Mouse (Mus musculus) cerebellum, adult 9-10 months (tissue): ENCODE data around the gene D130043K22Rik.
A peak's percentile ranks its signal among the peaks of the same experiment; 100 is the strongest.

Experiments used
- DNase-seq: peaks from one replicate; pipeline ENCODE4 v3.0.0; 2022

D130043K22Rik gene

DNA sequence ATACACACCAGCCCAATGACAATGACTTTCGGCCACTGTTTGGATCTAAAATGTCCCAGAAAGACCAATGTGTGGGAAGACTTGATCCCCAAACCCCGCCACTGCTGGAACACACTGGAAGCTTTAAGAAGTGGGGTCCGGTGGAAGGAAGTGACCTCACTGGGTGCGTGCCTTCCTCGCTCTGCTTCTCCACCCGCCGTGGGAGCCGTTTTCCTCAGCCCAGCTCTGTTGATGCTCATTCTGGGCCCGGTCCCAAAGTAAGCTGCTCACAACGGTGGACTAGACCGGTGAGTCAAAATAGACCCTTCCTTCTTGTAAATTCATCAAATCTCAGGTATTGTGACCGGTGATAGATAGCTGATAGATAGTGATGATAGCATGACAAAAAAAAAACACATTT lies 60.5 kb downstream of the D130043K22Rik start:
- DNase-seq: no peak

DNA sequence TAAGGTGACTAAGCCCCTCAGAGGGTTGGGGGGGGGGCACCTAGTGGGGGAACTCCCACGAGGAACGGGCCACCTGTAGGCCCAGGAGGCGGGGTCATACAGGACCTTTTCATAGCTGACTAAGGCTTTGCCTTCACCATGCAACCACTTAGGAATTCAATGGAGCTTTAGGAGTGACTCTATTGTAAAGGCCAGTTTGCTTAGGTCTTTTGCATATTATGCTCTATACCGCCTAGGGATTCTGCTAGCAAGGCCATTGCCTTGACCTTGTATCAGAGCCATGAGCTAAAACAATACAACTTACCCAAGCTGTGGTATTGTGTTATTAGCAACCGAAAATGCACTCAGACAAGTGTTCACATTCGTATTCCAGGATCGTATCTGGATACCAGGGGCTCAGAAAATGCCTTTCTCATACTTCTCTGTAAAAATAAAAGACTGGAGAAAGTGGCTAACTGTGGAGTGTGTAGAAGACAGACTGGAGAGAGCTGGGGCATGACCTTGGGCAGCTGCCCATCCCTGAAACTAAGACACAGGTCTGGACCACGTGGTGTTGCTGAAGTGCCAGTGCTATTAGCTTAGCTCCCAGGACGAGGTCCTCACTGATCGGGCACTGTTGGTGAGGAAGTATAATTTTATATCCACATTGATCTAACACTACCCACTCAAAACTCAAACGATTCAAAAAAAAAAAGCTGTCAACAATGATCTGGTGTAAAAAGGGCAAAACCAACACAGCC lies 62.1 kb downstream of the D130043K22Rik start:
- DNase-seq: no peak

DNA sequence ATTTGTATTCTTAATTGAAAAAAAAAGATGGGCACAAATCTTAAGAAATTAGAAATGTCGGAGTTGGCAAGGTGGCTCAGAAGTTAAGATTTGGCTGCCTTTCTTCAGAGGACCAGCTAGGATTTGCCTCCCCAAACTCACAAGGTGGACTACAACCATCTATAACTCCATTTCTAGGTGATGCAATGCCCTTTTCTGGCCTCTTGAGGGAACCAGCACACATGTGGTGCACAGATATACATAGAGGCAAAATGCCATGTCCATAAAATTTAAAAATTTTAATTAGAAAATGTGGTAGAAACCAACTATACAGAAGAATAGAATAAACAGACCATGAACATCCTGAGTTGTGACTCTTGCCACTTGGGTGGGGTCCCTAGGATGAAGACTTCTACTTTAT lies 64.2 kb downstream of the D130043K22Rik start:
- DNase-seq: no peak

DNA sequence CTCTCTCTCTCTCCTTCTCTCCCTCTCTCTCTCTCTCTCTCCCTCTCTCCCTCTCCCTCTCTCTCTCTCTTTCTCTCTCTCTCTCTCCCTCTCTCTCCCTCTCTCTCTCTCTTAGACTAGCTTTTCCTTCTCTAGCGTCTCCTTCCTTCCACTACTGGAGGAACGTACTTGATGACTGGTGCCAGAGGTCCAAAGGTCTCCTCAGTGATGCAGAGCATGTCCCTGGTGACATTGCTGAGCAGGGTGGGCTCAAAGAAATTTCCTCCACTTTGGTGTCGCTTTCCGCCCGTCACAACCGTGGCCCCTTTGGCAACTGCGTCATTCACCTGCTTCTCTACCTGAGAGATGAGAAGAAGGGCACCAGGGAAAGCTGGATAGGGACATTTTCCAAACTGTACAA lies 68.6 kb downstream of the D130043K22Rik start:
- no peak for DNase-seq

DNA sequence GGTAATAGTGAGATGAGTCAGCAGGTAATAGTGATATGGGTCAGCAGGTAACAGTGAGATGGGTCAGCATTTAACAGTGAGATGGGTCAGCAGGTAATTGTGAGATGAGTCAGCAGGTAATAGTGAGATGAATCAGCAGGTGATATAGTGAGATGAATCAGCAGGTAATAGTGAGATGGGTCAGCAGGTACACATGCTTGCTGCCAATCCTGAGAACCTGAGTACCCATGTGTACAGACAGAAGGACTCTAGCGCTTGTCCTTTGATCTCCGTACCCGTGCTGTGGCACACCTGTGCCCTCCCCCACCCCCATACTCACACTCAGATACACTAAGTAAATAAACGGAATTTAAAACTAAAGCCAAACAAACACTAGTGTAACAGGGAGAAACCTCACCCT lies 70.0 kb downstream of the D130043K22Rik start:
- DNase-seq: no peak

DNA sequence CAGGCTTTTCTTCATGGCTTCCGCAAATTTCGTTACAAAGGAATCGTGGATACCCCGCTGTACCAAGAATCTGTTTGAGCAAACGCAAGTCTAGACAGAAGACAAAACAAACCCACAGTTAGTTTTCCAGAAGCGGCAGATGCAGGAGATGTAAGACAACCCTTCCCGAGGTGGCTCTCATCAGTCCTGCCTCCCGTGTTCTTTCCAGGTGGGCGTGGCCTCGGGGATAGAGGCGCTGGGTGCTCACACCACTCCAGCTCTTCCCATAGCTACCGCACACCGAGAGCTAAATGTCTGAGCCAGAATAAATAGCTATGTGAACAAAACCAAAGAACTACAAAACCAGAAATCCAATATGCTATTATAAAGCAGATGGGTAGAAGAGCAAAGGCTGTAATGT lies 70.9 kb downstream of the D130043K22Rik start:
- no peak for DNase-seq

DNA sequence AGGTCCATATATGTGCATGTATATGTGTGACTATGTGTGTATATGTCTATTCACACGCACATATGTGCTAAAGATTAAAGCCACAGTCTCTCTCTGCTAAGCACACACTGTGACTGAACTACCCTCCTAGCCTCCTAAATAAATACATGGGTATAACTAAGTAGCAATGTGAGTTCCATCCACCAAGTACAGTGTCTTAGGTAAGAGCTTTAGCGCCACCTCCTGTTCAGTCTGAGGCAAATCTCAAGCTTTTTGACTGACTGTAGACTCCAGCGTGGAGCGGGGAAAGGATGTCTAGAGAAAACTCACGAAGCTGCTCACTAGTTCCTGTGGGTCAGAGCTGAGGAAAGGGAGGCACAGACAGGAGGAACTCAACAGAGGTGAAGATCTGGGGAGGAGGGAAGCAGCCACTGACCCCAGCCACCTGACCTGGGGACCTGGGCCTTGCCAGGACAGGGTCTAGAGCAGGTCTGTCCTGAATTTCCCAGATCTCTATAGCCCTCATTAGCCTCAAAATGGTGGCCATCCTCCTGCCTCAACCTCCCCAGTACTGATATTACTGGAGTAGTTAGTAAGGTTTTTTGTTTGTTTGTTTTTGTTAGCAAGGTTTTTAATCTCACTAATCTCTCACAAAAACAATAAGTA lies 75.5 kb downstream of the D130043K22Rik start:
- peak; percentile 45 for DNase-seq

DNA sequence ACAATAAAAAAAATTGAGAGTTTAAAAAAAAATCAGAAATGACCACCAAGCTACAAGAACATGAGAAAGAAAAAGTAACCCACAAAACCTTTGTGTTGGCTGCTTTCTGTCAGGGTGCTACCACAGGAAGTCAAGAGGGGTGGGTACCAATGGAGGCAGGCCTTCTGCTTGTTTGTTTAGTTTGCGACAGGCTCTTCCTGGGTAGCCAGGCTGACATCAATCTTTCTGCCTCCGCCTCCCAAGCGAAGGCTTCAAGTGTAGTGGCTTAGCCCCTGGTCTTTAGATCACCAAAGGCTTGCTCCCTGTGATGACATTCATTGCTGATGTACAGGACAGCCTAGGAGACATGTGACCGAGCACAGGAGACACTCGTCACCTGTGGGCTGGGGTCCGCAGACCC lies 76.3 kb downstream of the D130043K22Rik start:
- no peak for DNase-seq

DNA sequence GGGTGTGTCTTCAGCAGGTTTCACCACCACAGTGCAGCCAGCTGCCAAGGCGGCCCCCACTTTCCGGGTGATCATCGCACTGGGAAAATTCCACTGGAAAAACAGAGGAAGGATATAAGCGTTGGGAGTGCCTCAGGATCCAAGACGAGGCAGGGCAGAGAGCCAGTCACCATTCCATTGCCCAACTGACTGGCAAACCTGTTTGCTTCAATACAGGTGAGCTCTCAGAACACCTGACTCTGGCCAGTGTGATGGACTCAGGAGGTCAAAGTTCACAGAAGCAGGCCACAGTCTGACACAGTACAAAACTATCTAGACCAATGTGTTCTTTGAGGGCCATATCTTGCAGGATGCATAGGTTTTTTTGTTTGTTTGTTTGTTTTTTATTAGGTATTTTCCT lies 79.1 kb downstream of the D130043K22Rik start:
- DNase-seq: no peak

DNA sequence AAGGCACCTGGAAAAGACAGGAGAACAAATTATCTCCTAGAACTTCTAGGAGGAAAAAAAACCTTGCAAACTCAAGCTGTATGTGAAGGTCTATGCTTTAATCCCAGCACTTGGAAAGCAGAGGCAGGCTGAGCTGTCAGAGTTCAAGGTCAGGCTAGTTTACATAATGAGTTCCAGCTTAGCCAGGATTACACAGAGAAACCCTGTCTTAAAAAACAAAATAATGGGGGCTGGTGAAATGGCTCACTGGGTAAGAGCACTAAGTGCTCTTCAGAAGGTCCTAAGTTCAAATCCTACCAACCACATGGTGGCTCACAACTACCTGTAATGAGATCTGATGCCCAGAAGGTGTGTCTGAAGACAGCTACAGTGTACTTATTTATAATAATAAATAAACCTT lies 85.7 kb downstream of the D130043K22Rik start:
- DNase-seq: no peak

DNA sequence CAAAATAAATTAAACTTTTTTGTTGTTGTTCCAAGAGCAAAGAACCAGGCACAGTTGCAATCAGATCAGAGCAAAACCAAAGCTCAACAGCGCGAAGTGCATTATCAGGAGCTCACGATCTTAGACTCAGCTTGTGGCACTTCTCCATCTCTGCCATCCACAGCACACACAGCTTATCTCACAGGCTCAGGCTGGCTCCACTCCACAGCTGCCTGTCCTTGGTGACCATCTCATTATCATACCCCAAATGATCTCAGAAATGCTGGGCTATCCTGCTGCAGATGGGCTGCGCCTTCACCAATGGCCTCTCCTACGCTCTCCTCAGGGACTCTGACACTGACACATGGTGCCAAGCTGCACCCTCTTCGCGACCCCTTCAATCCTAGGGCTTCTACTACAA lies 88.3 kb downstream of the D130043K22Rik start:
- no peak for DNase-seq

DNA sequence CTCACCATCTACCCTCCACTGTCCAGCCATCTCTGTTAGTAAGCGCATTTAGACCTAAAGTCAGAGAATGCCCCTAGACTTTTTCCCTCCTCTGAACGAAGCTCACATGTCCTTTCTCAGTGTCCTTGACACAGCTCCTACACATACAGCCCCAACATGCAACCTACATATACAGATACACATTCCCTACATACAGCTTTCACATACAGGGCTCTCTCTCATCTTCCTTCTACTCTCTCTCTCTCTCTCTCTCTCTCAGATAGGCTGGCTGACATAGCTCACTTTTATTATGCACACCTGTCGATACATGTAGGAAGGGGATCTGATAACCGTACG lies 91.8 kb downstream of the D130043K22Rik start:
- DNase-seq: no peak

DNA sequence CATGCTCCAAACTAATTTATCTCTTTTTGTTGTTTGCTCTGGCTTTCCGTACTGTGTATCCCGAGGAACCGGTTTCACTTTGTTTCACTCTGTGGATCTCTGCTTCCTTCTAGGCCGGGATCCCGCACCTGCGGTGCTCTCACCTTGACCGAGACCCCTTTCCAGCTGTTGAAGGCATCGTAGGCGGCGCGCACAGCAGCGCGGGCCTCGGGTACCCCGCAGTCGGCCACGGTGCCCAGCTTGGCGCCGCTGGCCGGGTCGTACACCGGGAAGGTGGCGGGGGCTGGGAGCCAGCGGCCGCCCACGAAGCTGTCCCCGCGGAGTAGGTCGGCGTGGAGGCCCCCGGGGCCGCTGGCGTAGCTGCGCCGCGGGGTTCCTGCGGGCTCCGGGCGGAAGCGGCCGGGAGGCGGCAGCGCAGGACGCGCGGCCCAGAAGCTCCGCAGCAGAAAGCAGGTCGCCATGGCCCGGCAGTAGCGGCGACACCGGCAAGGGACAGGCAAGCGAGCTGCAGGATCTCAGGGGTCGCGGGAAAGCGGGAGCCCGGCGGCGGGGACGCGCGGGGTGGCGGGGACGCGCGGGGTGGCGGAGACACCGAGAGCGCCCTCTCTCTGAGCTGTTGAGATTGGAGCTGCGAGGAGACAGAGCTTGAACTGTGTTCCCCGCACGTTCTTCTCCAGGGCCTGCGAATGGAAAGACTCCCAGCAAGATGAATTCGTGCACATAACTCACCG lies 92.3 kb downstream of the D130043K22Rik start, which contains the start of gene Aldh5a1:
TSS of gene Aldh5a1 (minus strand) at position 554 of the 731 bp plus-strand sequence.
- peak; percentile 79 for DNase-seq

DNA sequence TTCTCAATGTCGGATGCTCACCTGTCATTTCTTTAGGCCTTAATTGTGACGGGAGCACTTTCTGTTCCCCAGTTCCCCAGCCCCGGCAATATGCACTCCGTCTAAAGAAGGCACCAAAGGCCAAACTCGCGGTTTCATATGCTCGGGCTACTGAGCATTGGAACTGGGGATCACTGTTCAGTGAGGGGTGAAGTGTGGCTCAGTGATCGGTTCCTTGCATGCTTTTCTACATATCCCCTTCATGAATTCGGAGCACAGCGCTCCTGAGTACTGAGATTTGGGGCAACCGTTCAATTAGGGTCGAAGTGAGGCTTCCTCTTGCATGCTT lies 92.9 kb downstream of the D130043K22Rik start:
- DNase-seq: no peak

DNA sequence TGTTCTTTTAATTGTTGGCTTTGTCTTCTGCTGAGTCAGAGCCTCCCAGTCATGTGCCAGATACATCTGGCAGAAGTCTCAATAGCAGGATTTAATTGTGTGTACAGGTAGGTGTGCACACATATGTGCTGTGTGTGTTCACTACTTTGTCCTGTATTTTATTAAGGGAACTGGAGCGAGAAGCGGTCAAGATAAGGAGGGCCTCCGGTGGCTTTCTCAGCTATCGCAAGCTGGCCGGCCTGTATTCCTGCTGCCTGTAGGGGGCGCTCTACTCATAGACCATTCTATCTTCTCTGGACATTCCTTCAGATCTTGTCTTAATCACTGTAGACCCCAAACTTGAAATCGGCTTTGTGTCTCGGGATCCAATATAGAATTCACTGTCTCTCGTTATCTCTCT lies 93.7 kb downstream of the D130043K22Rik start:
- DNase-seq: peak; percentile 88

DNA sequence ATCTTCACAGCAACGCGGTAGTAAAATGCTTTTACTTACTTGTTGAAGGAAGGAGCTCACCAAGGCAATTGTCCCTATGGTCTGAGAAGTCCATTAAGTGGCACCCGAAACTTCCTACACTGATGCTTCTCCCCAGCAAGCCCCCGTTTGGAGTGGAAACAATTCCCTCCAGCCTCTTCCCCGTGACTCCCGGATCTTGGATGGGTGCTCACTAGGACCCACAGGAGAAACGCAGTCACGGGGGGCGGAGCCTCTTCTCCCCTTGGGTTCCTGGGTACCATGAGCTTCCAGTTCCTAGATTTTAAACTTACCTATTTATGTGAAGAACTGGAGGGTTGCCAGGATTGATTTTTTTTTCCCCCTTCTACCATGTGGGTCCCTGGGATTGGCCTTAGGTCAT lies 94.5 kb downstream of the D130043K22Rik start:
- peak; percentile 46 for DNase-seq

DNA sequence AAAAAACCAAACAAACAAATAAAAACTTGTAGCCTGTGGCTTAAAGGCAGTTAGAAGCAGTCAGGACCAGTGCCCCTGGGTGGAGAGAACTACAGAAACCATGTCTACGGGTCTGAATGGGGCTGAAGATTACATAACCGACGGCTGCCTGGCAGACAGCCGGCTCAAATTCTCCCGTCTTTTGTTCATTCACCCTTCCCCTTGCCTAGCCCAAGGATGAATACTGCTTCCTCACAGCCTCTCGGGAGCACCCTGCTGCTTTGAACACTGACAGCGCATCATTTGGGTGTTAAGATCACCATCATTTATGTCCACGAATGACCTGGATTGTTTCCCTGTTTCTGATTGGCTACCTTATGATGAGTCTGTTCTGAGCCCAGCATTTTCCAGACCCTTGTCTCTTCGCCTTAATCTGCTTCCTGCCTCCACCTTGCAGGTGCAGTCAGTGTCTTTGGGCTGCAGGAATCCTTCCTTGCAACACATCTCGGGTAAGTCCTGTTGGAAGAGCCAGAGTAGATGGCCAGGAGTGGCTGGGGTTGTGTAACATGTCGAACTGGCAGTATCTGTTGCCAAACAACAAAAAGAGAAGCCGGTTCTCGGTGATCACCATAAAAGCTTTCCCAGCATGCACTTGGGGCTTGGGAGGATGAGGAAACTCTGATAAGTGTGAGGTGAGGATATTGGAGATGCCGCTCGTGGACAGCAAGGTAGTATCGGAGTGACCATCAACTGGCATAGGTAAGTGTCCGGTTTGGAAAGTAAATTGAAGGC lies 97.8 kb downstream of the D130043K22Rik start, which contains the start of gene Gpld1:
TSS of gene Gpld1 (plus strand) at position 641 of the 771 bp plus-strand sequence.
- peak; percentile 52 for DNase-seq

DNA sequence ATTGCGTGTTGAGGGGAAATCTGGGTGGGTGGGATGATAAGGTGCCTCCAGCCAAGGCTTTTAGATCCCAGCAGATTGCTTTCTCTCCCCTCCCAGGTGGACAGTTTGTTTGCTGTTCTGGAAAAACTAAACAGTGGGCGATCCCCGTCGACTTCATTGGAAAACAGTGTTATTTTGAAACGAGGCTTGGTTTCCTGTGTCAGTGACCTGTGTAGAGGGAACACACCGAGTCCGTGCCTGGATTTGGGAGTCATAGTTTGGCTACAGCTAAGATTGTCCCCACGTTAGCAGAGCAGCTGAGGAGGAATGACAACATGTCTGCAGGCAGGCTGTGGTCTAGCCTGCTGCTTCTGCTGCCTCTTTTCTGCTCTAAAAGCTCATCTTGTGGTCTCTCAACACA lies 98.4 kb downstream of the D130043K22Rik start:
- DNase-seq: no peak

DNA sequence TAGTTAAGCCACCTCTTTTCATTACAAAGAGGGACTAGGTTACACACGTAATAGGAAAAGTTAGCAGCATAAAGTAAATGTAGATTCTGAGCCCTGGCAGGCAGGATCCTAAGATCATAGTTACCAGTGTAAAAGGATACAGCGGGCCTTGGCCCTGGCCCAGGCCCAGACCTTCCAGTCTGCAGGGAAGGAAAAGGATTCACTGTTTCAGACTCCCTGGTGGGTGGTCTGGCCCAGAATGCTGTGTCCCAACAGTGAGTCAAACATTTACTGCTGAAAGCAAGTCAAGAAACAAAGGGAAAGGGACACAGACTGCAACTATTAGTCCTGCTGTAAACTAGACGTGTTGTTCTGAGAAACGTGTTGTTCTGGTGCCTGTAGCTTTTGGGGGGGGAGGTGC lies 100.6 kb downstream of the D130043K22Rik start:
- peak; percentile 26 for DNase-seq

DNA sequence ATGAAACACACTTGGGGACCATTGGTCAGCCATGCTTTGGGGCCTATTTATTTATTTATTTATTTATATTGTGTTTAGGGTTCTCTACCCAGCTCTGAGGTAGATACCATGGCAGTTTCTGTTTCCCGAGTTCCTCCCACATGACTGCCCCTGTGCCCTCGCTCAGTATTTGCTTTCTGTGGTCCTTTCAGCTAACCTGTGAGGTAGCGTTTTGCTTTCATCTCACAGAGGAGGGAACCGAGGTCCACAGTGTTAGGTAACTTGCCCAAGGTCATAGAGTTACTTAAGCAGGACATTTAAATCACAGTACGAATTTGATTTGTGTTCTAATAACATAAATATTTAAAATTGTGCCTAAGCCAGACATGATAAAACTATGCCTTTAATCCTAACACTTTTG lies 102.2 kb downstream of the D130043K22Rik start:
- no peak for DNase-seq

DNA sequence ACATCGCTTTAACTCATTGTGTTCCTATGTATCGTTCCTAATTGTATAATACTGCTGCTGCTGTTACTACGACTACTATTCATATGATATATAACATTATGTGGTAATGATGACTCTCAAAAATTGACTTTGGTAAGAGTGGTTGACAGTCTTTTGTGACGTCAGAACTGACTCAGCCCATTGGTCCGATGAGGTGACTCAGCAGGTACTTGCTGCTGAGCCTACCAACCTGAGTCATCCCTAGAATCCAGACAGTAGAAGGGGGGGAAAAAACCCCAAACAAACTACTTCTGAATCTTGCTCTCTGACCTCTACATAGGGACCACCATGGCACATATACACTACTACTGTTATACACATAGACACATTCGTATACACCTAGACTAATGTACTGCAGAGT lies 103.9 kb downstream of the D130043K22Rik start:
- DNase-seq: no peak
